Mouse (Mus musculus): ENCODE measurements around the gene Akap8. TPM values are rescaled to one million over a fixed set of nuclear protein-coding genes. Genes with fewer than 3 reads are reported as not detected.

Akap8 gene
- polyA plus RNA-seq, 1 experiment from 2014 or later: 114 TPM

DNA sequence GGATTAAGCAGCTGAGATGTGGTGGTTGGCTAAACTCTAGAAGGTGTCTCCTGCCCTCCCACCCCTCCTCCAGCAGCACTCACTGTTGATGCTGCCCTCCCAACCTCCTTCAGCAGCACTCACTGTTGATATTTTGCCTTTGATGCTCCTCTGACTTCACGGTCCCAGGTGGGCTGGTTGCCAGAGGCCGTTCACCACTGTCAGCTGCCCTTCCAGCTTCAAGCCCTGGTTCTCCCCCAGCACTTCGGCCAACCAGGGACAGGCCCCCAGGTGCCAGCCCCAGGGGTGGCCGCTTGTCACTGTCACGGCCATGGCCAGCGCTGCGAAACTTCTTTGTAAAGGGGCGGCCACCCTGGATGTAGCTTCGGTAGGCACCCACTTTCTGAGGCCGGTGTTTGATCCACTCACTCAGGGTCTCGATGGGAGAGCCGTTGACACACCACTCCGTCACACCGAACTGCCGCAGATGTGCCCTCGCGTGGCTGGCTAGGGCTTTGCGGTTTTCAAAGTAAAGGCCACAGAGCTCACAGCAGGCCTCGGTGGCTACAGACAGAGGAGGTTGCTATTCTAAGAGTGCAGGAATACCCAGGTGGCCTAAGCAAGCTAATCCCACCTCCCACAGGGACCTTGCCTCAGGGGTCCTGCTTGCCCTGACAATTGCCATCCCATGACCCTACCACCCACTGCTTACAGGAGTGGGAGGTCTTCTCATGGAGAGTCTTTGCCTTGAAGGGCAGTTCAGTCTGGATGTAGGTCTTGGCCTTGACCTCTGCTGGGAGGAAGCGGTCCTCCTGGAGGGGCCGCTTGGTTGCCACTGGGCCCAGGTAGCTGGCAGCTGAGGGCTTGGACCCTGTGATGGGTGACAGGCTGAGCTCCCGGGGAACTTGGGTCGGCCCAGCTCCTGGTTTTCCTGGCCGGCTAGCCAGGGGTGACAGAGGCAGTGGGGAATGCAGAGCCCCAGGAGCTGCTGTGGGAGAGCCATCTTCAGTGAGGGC is 36.0 kb upstream of the Akap8 start:
- no peak overlapping the region for H3K27ac ChIP-seq
- peaks cover 15% of the 10 kb centered on the region for H3K4me1 ChIP-seq (replicated peaks)
- 83% methylated on average over 24 of the region's 24 CpGs for WGBS
- H3K36me3 ChIP-seq: peaks cover 94% of the 10 kb centered on the region
- H3K27me3 ChIP-seq (ENCODE audit: insufficient read depth, poor library complexity, severe bottlenecking): no peaks in the 10 kb centered on the region
- H3K4me3 ChIP-seq: no peak overlapping the region
- H3K9me3 ChIP-seq: no peaks in the 10 kb centered on the region
- no peak for DNase-seq (ENCODE audit: low spot score)

GRCm38 (mm10) chr17:32356281-32356680 is 35.2 kb upstream of the Akap8 start:
- Histone ChIP-seq H3K9me3 (no peaks in the 10 kb centered on the region), H3K4me1 (replicated peaks) (peaks cover 8% of the 10 kb centered on the region), H3K27ac (no peak overlapping the region), H3K27me3 (ENCODE audit: insufficient read depth, poor library complexity, severe bottlenecking) (no peaks in the 10 kb centered on the region), H3K4me3 (no peak overlapping the region), H3K36me3 (peaks cover 86% of the 10 kb centered on the region)
- 89% methylated on average over 9 of the region's 9 CpGs for WGBS
- DNase-seq (ENCODE audit: low spot score): no peak

DNA sequence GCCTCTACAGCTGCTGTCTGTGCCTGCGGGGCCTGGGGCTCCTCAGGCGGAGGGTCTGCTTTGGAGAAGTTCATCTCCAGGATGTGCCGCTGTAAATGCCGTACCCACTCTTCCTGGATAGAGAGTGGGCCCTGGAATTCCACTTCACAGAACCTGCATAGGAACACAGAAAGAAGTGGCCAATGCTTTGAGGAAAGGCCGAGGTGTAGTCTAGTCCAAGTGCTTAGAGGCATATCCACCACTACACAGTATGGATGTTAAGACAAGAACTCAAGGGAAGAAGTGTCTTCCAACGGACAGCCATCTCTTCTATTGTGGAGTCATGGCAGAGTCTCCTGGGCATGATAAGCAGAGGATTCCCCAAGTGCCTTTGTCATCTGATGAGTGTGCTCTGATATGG is 34.0 kb upstream of the Akap8 start:
- WGBS: 92% methylated on average over 6 of the region's 6 CpGs
- no peaks in the 10 kb centered on the region for H3K9me3 ChIP-seq
- H3K4me3 ChIP-seq: no peak overlapping the region
- H3K36me3 ChIP-seq: peaks cover 73% of the 10 kb centered on the region
- DNase-seq (ENCODE audit: low spot score): no peak
- H3K4me1 ChIP-seq (replicated peaks): peaks cover 13% of the 10 kb centered on the region
- H3K27me3 ChIP-seq (ENCODE audit: insufficient read depth, poor library complexity, severe bottlenecking): no peaks in the 10 kb centered on the region
- no peak overlapping the region for H3K27ac ChIP-seq

GRCm38 (mm10) chr17:32354211-32354610 is 33.2 kb upstream of the Akap8 start:
- DNase-seq (ENCODE audit: low spot score): no peak
- Histone ChIP-seq H3K27ac (no peak overlapping the region), H3K4me3 (no peak overlapping the region), H3K9me3 (no peaks in the 10 kb centered on the region), H3K36me3 (peaks cover 65% of the 10 kb centered on the region), H3K4me1 (replicated peaks) (peaks cover 21% of the 10 kb centered on the region), H3K27me3 (ENCODE audit: insufficient read depth, poor library complexity, severe bottlenecking) (no peaks in the 10 kb centered on the region)
- WGBS: 49% methylated on average over 5 of the region's 5 CpGs

- H3K27ac ChIP-seq: no peak overlapping the region
- no peaks in the 10 kb centered on the region for H3K9me3 ChIP-seq
- 76% methylated on average over 4 of the region's 4 CpGs for WGBS
- no peak overlapping the region for H3K4me3 ChIP-seq
- no peak for DNase-seq (ENCODE audit: low spot score)
- peaks cover 60% of the 10 kb centered on the region for H3K36me3 ChIP-seq
- H3K27me3 ChIP-seq (ENCODE audit: insufficient read depth, poor library complexity, severe bottlenecking): no peaks in the 10 kb centered on the region
- peaks cover 26% of the 10 kb centered on the region for H3K4me1 ChIP-seq (replicated peaks)
Observed at GRCm38 (mm10) chr17:32353696-32354095, 32.7 kb upstream of the Akap8 start.

GRCm38 (mm10) chr17:32351726-32352125 is 30.7 kb upstream of the Akap8 start:
- H3K27me3 ChIP-seq (ENCODE audit: insufficient read depth, poor library complexity, severe bottlenecking): no peaks in the 10 kb centered on the region
- H3K9me3 ChIP-seq: no peaks in the 10 kb centered on the region
- peaks cover 40% of the 10 kb centered on the region for H3K36me3 ChIP-seq
- H3K4me3 ChIP-seq: no peak overlapping the region
- DNase-seq (ENCODE audit: low spot score): no peak
- H3K4me1 ChIP-seq (replicated peaks): peaks cover 32% of the 10 kb centered on the region
- H3K27ac ChIP-seq: no peak overlapping the region

GRCm38 (mm10) chr17:32351269-32351668 is 30.2 kb upstream of the Akap8 start:
- no peaks in the 10 kb centered on the region for H3K27me3 ChIP-seq (ENCODE audit: insufficient read depth, poor library complexity, severe bottlenecking)
- peak overlapping the region; percentile 90 for H3K4me3 ChIP-seq
- peaks cover 36% of the 10 kb centered on the region for H3K36me3 ChIP-seq
- peaks cover 32% of the 10 kb centered on the region for H3K4me1 ChIP-seq (replicated peaks)
- no peaks in the 10 kb centered on the region for H3K9me3 ChIP-seq
- no peak overlapping the region for H3K27ac ChIP-seq
- DNase-seq (ENCODE audit: low spot score): no peak
- 78% methylated on average over 3 of the region's 3 CpGs for WGBS

GRCm38 (mm10) chr17:32350382-32350983 is 29.4 kb upstream of the Akap8 start, which contains the start of gene Akap8l:
TSS of gene Akap8l (minus strand) at chr17:32350607.
- Histone ChIP-seq H3K27ac (peak within 1 kb of the TSS; percentile 91), H3K4me1 (replicated peaks) (peaks cover 32% of the 10 kb centered on the region), H3K27me3 (ENCODE audit: insufficient read depth, poor library complexity, severe bottlenecking) (no peaks in the 10 kb centered on the region), H3K4me3 (peak within 1 kb of the TSS; percentile 90), H3K36me3 (peaks cover 28% of the 10 kb centered on the region), H3K9me3 (no peaks in the 10 kb centered on the region)
- WGBS: under 1% methylated on average over 37 of the region's 37 CpGs
- peak; percentile 94 for DNase-seq (ENCODE audit: low spot score)

- H3K9me3 ChIP-seq: no peaks in the 10 kb centered on the region
- H3K27me3 ChIP-seq (ENCODE audit: insufficient read depth, poor library complexity, severe bottlenecking): no peaks in the 10 kb centered on the region
- peak overlapping the region; percentile 90 for H3K4me3 ChIP-seq
- H3K4me1 ChIP-seq (replicated peaks): peaks cover 32% of the 10 kb centered on the region
- WGBS: under 1% methylated on average over 24 of the region's 24 CpGs
- DNase-seq (ENCODE audit: low spot score): no peak
- peaks cover 26% of the 10 kb centered on the region for H3K36me3 ChIP-seq
- H3K27ac ChIP-seq: peak overlapping the region; percentile 91
Observed at GRCm38 (mm10) chr17:32349851-32350381, 28.9 kb upstream of the Akap8 start.

GRCm38 (mm10) chr17:32349037-32349732 is 28.1 kb upstream of the Akap8 start:
- no peaks in the 10 kb centered on the region for H3K9me3 ChIP-seq
- H3K36me3 ChIP-seq: peaks cover 26% of the 10 kb centered on the region
- no peaks in the 10 kb centered on the region for H3K27me3 ChIP-seq (ENCODE audit: insufficient read depth, poor library complexity, severe bottlenecking)
- peak overlapping the region; percentile 90 for H3K4me3 ChIP-seq
- peak; percentile 47 for DNase-seq (ENCODE audit: low spot score)
- H3K4me1 ChIP-seq (replicated peaks): peaks cover 26% of the 10 kb centered on the region
- 13% methylated on average over 4 of the region's 4 CpGs for WGBS
- peak overlapping the region; percentile 91; the same call in 1 of the 2 replicates for H3K27ac ChIP-seq

DNA sequence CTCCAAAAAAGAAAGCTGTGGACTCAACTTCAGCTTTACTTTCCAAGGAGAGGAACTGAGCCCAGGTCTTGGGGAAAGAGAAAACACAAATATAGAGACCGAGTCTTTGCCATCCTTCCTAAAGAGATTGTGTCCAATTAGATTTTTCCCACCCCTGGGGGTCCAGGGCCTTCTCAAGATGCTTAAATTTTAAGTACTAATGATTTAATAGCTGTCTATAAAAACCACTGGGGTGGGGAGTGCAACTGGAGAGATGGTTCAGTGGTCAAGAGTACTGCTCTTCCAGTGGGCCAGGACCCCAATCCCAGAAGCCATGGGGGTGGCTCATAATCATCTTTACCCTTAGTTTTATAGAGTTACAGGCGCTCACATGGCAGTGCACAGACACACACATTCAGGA is 27.4 kb upstream of the Akap8 start:
- no peak for DNase-seq (ENCODE audit: low spot score)

GRCm38 (mm10) chr17:32341102-32341501 is 20.1 kb upstream of the Akap8 start:
- 90% methylated on average over 1 of the region's 1 CpGs for WGBS

More for the DNA sequence above, 27.4 kb upstream of the Akap8 start:
- H3K36me3 ChIP-seq: peaks cover 26% of the 10 kb centered on the region
- H3K4me1 ChIP-seq (replicated peaks): peaks cover 25% of the 10 kb centered on the region
- H3K27me3 ChIP-seq (ENCODE audit: insufficient read depth, poor library complexity, severe bottlenecking): no peaks in the 10 kb centered on the region
- no peaks in the 10 kb centered on the region for H3K9me3 ChIP-seq
- WGBS: 91% methylated on average over 2 of the region's 2 CpGs
- no peak overlapping the region for H3K27ac ChIP-seq
- no peak overlapping the region for H3K4me3 ChIP-seq

More at GRCm38 (mm10) chr17:32341102-32341501, 20.1 kb upstream of the Akap8 start:
- no peak for DNase-seq (ENCODE audit: low spot score)
- H3K36me3 ChIP-seq: peaks cover 68% of the 10 kb centered on the region
- no peak overlapping the region for H3K27ac ChIP-seq
- no peaks in the 10 kb centered on the region for H3K27me3 ChIP-seq (ENCODE audit: insufficient read depth, poor library complexity, severe bottlenecking)
- H3K4me3 ChIP-seq: no peak overlapping the region
- no peaks in the 10 kb centered on the region for H3K9me3 ChIP-seq
- no peaks in the 10 kb centered on the region for H3K4me1 ChIP-seq (replicated peaks)
